Mouse (Mus musculus): ENCODE results near the gene Slc30a2.
"Not testable (repeated sequence)": the region's sequence is repeated elsewhere in the genome, so short reads cannot be mapped to it uniquely, and the experiment has no call there.

The Slc30a2 gene

DNA sequence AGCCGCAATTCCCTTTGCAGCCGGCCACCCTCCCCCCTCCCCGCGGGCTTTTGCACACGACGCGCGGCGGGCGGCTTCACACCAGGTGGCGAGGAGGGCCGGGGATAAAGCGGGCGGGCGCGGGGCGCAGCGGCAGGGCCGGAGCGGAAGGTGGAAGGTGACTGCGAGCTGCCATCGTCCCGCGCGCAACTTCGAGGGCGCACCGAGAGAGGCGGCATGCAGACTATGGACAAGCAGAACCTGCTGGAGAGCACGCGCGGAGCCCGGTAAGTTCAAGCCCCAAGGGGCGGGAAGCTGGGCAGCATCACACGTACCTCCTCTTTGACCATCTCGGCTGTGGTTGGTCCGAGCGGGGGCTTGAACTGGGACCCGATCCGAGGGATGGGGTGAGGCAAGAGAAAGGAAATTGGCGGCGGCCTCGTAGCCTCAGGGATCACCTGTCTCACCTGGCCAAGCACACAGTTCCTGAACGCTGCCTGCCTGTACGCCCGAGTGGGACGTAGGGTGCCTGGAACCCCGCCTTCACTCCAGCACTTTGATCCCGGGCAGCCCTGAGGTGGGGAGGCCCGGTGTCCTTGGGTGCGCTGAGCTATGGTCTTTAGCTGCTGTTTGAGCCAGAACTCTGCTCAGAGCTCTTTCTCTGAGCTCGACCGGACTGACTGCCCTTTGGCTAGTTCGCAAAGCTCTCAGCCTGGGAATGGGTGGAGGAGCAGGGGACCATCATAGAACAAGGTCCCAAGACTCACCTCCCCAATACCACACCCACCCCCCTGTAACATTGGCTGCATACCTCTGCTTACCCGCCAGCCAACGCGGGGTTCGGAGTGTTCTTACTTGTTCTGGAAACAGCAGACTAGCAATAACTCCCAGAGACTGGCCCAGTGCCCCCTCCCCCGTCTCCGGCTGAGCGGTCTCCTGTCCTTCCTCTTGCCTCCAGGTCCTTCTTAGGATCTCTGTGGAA, at the start of gene Slc30a2:
Gene Slc30a2, plus strand, starts transcription at position 111 of the 961 bp plus-strand sequence.
- no peak for DNase-seq (ENCODE audit: low spot score in 2 of 2)

GRCm38 (mm10) chr4:134293692-134294163, 49.3 kb upstream of the Slc30a2 start:
- DNase-seq (ENCODE audit: low spot score in 2 of 2), result no peak

DNA sequence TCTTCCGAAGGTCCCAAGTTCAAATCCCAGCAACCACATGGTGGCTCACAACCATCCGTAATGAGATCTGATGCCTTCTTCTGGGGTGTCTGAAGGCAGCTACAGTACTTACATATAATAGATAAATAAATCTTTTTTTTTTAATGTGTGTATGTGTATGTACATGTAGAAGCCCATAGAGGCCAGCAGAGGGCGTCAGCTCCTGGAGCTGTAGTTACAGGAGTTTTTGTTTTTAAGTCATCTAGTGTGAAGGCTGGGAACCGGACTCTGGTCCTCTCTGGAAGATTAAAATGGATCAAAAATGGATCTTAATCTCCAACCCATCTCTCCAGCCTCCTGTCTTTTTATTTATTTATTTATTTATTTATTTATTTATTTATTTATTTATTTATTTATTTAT, 46.9 kb upstream of the Slc30a2 start:
- not testable (repeated sequence) for DNase-seq (ENCODE audit: low spot score in 2 of 2)

DNA sequence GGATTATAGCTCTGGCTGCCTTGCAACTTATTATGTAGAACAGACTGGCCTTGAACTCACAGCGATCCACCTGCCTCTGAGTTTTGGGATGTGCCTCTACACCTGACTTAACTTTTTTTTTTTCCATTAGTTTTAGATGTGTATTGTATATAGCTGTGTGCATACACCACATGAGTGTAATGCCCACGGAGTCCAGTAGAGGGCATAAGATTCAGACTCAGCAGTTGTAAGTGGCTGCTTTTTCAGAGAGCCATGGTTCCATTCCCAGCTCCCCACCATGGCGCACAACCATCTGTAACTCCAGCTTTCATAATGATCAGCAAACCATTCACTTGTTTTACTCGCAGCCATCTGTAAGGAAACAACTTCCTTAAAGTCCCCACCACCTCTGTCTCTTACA, 46.5 kb upstream of the Slc30a2 start:
- no peak for DNase-seq (ENCODE audit: low spot score in 2 of 2)

- no peak for DNase-seq (ENCODE audit: low spot score in 2 of 2)
Measured at GRCm38 (mm10) chr4:134297369-134297768, 45.6 kb upstream of the Slc30a2 start.

- DNase-seq (ENCODE audit: low spot score in 2 of 2), result no peak
Measured at GRCm38 (mm10) chr4:134298626-134299497, 44.1 kb upstream of the Slc30a2 start.

GRCm38 (mm10) chr4:134299498-134299810, 43.5 kb upstream of the Slc30a2 start:
- no peak for DNase-seq (ENCODE audit: low spot score in 2 of 2)

GRCm38 (mm10) chr4:134300316-134300715, 42.7 kb upstream of the Slc30a2 start:
- DNase-seq (ENCODE audit: low spot score in 2 of 2), result no peak

GRCm38 (mm10) chr4:134302084-134302483, 40.9 kb upstream of the Slc30a2 start:
- no peak for DNase-seq (ENCODE audit: low spot score in 2 of 2)

- no peak for DNase-seq (ENCODE audit: low spot score in 2 of 2)
Measured at GRCm38 (mm10) chr4:134306963-134307362, 36.0 kb upstream of the Slc30a2 start.

GRCm38 (mm10) chr4:134307367-134308072, 35.5 kb upstream of the Slc30a2 start:
- peak in 1 of 2 experiments; percentile 19 for DNase-seq (ENCODE audit: low spot score in 2 of 2)

DNA sequence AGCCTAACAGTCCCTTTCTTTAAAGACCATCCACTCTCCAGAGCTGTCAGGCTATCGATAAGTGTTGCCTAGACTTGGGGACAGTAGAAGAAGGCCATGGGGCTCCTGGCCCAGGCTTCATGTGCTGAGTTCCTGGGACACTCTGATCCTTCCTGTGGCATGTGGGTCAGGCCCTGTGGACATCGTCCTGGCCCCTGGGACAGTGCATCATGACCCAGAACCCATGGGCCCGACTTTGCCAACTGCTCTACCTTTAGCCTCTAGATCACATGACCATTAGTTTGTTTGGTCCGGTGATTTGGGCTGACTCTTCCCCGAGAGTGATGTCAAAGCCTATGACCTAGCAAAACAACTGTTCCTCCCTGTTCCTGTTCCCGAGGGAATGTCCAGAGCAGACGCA, 32.9 kb upstream of the Slc30a2 start:
- DNase-seq (ENCODE audit: low spot score in 2 of 2), result no peak

DNA sequence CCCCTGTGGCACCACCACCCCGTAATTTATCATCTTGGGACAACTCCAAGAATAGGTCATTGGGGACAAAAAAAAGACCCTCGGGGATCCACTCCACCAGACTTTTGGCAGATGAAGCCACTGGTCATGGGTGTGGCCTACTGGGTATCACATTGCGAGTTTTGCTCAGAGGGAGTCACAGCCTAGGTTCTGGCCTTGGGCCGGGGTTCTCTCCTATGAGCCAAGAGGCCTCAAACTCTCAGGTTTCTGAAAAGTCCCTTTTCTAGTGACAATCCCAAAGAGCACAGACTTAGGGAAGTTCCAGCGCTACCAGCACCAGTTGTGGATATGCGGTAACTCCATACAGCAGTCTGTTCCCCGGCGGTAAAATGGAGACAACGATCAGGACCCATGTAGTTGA, 32.3 kb upstream of the Slc30a2 start:
- no peak for DNase-seq (ENCODE audit: low spot score in 2 of 2)

- no peak for DNase-seq (ENCODE audit: low spot score in 2 of 2)
Measured at GRCm38 (mm10) chr4:134311784-134312183, 31.2 kb upstream of the Slc30a2 start.

DNA sequence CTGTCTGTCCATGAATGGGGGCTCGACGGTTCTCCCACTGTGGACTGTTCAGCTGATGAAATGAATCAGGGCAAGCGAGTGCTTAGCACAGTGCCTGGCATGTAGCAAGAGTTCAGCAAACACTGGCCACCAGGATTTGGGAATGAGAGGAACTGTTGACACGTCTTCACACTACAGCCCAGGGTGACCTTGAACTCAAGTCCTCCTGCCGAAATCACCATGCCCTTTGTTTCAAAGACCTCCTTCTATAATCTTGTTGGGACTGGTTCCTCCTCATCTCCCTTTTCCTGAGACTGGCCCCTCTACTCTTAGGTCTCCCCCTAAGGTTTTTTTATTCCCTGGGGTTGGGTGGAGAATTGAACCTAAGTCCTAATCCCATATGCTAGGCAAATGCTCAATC, 30.6 kb upstream of the Slc30a2 start:
- DNase-seq (ENCODE audit: low spot score in 2 of 2), result no peak

DNA sequence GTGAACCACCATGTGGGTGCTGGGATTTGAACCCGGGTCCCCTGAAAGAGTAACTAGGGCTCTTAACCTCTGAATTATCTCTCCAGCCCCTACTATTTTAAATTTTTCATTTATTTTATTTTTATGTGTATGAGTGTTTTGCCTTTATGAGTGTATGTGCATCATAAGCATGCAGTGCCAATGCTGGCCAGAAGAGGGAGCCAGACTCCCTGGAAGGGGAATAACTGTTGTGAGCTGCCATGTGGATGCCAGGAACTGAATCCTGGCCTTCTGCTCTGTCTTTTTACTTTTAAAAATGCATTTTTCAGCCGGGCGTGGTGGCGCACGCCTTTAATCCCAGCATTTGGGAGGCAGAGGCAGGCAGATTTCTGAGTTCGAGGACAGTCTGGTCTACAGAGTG, 30.1 kb upstream of the Slc30a2 start:
- DNase-seq (ENCODE audit: low spot score in 2 of 2), result no peak

DNA sequence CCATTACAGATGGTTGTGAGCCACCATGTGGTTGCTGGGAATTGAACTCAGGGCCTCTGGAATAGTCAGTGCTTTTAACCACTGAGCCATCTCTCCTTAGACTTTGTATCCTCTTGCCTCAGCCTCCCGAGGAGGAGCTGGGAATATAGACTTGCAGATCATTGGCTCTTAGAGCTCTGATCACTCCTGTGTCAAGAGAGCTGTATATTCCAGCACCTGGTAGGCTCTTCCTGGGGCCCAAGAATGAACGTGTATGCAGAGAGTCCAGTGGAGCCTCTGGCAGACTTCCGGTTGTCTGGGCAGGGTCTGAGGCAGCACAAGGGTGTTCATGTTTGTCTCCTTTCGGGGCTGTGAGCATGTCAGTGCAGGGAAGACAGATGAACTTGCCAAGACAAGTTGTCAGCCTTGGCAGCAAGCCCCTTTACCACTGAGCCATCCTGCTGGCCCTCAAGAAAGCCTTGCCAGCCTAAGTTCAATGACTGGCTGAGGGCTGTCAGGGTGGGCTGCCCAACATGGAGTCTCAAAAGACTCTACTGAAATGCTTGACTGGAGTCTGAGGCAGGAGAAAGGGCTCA, 28.8 kb upstream of the Slc30a2 start:
- DNase-seq (ENCODE audit: low spot score in 2 of 2), result no peak

DNA sequence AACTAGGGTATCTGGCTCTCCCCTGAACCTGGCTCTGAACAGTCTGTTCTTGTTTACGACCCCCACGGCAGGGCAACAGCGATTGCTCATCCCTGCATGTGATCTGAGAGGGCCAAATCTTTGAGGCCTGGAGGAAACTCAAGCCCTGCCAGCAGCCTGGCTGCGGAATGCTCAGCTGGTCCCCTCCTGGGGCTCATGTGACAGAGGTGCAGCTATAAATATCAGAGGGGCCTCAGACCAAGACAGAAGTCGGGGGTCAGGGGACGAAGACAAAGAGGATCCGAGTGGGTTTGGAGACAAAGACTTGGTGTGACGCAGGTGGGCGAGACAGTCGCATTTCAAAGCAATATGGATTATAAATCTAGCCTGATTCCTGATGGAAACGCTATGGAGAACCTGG, 28.1 kb upstream of the Slc30a2 start, which contains the start of gene Trim63:
Gene Trim63, plus strand, starts transcription at position 245 of the 400 bp plus-strand sequence.
- no peak for DNase-seq (ENCODE audit: low spot score in 2 of 2)

GRCm38 (mm10) chr4:134315470-134315869, 27.5 kb upstream of the Slc30a2 start:
- DNase-seq (ENCODE audit: low spot score in 2 of 2), result no peak

- no peak for DNase-seq (ENCODE audit: low spot score in 2 of 2)
Measured at GRCm38 (mm10) chr4:134316390-134316789, 26.6 kb upstream of the Slc30a2 start.

GRCm38 (mm10) chr4:134319074-134319473, 23.9 kb upstream of the Slc30a2 start:
- DNase-seq (ENCODE audit: low spot score in 2 of 2), result no peak

Measured in natural killer cell, adult 2 months (primary cell).